Mouse (Mus musculus) lung, postnatal 0 days (tissue): ENCODE results near the gene Acaca.

Experiments used
- CTCF ChIP-seq: IDR thresholded peaks from 2 replicates; pipeline ENCODE4 v1.5.1; 2016; ENCODE audit warnings: antibody characterized with exemption, mild to moderate bottlenecking
- EP300 ChIP-seq: IDR thresholded peaks from 2 replicates; pipeline ENCODE4 v1.6.1; 2016; ENCODE audit warnings: antibody characterized with exemption, mild to moderate bottlenecking, control low read depth

DNA sequence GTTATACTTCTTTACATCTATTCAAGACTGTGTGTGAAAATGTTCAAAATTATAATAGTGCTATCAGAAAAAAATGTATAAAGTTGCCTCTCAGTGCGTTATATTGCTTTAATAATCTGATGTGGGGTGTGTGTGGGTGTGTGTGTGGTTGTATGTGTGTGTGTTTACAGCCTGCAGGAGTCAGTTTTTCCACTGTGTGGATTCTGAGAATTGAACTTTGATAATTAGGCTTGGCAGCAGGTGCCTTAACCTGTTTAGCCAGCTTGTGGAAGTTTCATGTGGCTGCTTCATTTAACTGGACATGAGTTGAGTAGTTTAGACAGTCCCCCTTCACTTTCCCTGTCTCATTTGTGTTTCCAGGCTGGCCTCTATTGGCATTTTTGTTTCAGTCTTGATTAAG, 117.9 kb downstream of the Acaca start:
- TF ChIP-seq CTCF = no peak
- TF ChIP-seq EP300 = no peak
